Mouse (Mus musculus) liver, adult 2 months (tissue): Measurements from ENCODE around the gene Gse1. TPM values are rescaled to one million over a fixed set of nuclear protein-coding genes. Genes with fewer than 3 reads are reported as not detected.

Experiments
- DNase-seq: peaks from one replicate; pipeline ENCODE4 v3.0.0-alpha.2; 2011; ENCODE audit warnings: low read depth, low spot score; ENCODE audit errors: extremely low read depth
- H3K27ac ChIP-seq: fragments of 200-500 bp; replicated peaks from 2 replicates; pipeline ENCODE4 v1.5.1; 2012; ENCODE audit warnings: low read depth, mild to moderate bottlenecking, control low read depth, inconsistent platforms, low read length; ENCODE audit not compliant: insufficient read depth
- H3K27me3 ChIP-seq: fragments of 200-500 bp; 2 replicates; pipeline ENCODE4 v1.6.1; 2012; ENCODE audit warnings: mild to moderate bottlenecking, moderate library complexity, low read length, inconsistent platforms; ENCODE audit not compliant: control insufficient read depth, insufficient read depth
- H3K36me3 ChIP-seq: fragments of 200-500 bp; 2 replicates; pipeline ENCODE4 v1.6.1; 2012; ENCODE audit warnings: low read length, inconsistent platforms; ENCODE audit not compliant: control insufficient read depth, insufficient read depth
- H3K4me1 ChIP-seq: fragments of 200-500 bp; 2 replicates; pipeline ENCODE4 v1.6.1; 2011; ENCODE audit warnings: low read length; ENCODE audit not compliant: control insufficient read depth, insufficient read depth
- H3K4me3 ChIP-seq: fragments of 200-500 bp; 2 replicates; pipeline ENCODE4 v1.5.1; 2011; ENCODE audit warnings: low read depth, mild to moderate bottlenecking, control low read depth, low read length, moderate library complexity; ENCODE audit not compliant: insufficient read depth
- H3K79me2 ChIP-seq: fragments of 200-500 bp; 2 replicates; pipeline ENCODE4 v1.6.1; 2012; ENCODE audit warnings: inconsistent platforms, mild to moderate bottlenecking, low read length, moderate library complexity; ENCODE audit not compliant: control insufficient read depth, insufficient read depth
- H3K9ac ChIP-seq: fragments of 200-500 bp; 2 replicates; pipeline ENCODE4 v1.6.1; 2012; ENCODE audit warnings: low read depth, mild to moderate bottlenecking, control low read depth, inconsistent platforms, low read length
- CTCF ChIP-seq: fragments of 200-500 bp; IDR thresholded peaks from 2 replicates; pipeline ENCODE4 v1.5.1; 2011; ENCODE audit warnings: low read depth, low read length, control low read depth
- POLR2A ChIP-seq: fragments of 200-500 bp; IDR thresholded peaks from 2 replicates; pipeline ENCODE4 v1.6.1; 2011; ENCODE audit warnings: low read length, control low read depth; ENCODE audit not compliant: insufficient read depth; ENCODE audit errors: extremely low read depth
- WGBS: fragments of 180-500 bp; shearing (Covaris S2); methylation state at CpG from one replicate; pipeline ENCODE4 v1.1.7; 2018; 5-methylcytosine and 5-hydroxymethylcytosine counted together
- polyA plus RNA-seq: library from polyadenylated mRNA; depleted of rRNA; stranded (reverse); fragments of >200 nt; gene quantifications from 2 replicates; pipeline ENCODE4 v1.2.3, GENCODE M21; 2012
- total RNA-seq: library from RNA; depleted of rRNA; stranded (reverse); fragments of >200 nt; gene quantifications from 2 replicates; pipeline ENCODE4 v1.2.3, GENCODE M21; 2014

The Gse1 gene
- total and polyA plus RNA-seq, 2 experiments = 2.6 to 10.0 TPM

DNA sequence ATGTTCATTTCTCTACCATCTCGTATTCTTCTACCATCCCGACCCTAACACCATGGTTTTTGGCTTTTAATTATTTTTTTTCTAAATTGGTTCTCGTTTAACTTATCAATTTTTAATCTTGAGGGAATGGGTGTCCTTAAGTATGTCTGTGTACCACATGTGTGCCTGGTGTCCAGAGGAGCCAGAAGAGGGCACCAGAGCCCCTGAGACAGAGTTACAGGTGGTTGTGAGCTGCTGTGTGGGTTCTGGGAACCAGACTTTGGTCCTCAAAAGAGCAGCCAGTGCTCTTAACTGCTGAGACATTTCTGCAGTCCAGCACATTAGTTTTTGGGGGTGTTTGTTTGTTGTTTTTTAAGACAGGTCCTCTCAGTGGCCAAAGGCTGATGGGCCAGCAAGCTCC lies 167.6 kb downstream of the Gse1 start:
- no peak overlapping the region for H3K27ac ChIP-seq
- no peaks in the 10 kb centered on the region for H3K27me3 ChIP-seq
- WGBS = 96% methylated on average over 3 of the region's 3 CpGs
- H3K36me3 ChIP-seq = no peaks in the 10 kb centered on the region
- no peak overlapping the region for H3K4me3 ChIP-seq
- DNase-seq = no peak
- TF ChIP-seq POLR2A = no peak
- TF ChIP-seq CTCF = no peak
- H3K79me2 ChIP-seq = no peaks in the 10 kb centered on the region
- H3K9ac ChIP-seq = no peak overlapping the region
- peaks cover 2% of the 10 kb centered on the region; the same call in 1 of the 2 replicates for H3K4me1 ChIP-seq

GRCm38 (mm10) chr8:120396756-120397155 lies 168.5 kb downstream of the Gse1 start:
- Histone ChIP-seq H3K36me3 (no peaks in the 10 kb centered on the region), H3K4me1 (peaks cover 2% of the 10 kb centered on the region; the same call in 1 of the 2 replicates), H3K27ac (no peak overlapping the region), H3K9ac (no peak overlapping the region), H3K79me2 (no peaks in the 10 kb centered on the region), H3K4me3 (no peak overlapping the region), H3K27me3 (no peaks in the 10 kb centered on the region)
- WGBS = 95% methylated on average over 3 of the region's 3 CpGs
- DNase-seq = no peak
- TF ChIP-seq CTCF (no peak), POLR2A (no peak)

- 80% methylated on average over 15 of the region's 15 CpGs for WGBS
- H3K27me3 ChIP-seq = no peaks in the 10 kb centered on the region
- no peak overlapping the region for H3K4me3 ChIP-seq
- TF ChIP-seq CTCF (no peak), POLR2A (no peak)
- peaks cover 2% of the 10 kb centered on the region; the same call in 1 of the 2 replicates for H3K4me1 ChIP-seq
- H3K36me3 ChIP-seq = no peaks in the 10 kb centered on the region
- H3K9ac ChIP-seq = no peak overlapping the region
- H3K79me2 ChIP-seq = no peaks in the 10 kb centered on the region
- H3K27ac ChIP-seq = no peak overlapping the region
- DNase-seq = no peak
These were observed 169.5 kb downstream of the Gse1 start for GRCm38 (mm10) chr8:120397444-120398411.

DNA sequence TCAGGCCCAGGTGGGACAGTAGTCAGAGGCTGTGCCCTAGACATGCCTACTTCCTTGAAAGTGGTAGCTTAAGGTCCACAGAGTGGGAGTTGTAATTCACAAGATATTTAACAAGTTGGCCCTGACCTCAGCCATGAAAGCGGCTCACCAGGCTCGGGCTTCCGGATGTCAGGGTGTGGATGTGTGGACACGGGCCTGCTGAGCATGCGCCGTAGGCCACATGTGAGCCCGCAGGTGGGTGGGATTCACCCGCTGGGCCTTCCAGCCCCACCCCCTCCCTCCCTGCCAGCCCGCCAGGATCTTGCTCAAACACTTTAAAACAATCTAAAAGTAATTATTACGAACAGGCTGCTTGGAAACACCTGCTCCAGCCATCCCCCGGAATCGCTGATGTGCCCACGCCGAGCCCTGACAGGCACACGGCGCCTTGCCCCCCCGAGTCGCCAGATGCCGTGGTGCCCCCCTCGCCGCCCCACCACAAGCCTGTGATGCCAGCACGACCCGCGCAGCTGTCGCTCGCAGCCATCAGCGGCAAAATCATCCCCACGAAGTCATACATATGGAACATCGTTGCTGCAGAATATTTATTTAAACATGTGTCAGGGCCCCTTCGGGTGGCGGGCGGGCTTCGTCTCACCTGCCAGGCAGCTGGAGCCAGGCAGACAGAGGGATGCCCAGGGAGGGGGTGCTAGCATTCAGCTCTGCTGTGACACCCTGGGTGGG lies 171.1 kb downstream of the Gse1 start:
- Histone ChIP-seq H3K27me3 (no peaks in the 10 kb centered on the region), H3K36me3 (no peaks in the 10 kb centered on the region), H3K9ac (no peak overlapping the region), H3K4me1 (no peaks in the 10 kb centered on the region), H3K79me2 (no peaks in the 10 kb centered on the region), H3K4me3 (no peak overlapping the region), H3K27ac (no peak overlapping the region)
- TF ChIP-seq POLR2A = no peak
- TF ChIP-seq CTCF = no peak
- 81% methylated on average over 33 of the region's 33 CpGs for WGBS
- no peak for DNase-seq

GRCm38 (mm10) chr8:120401216-120401615 lies 173.0 kb downstream of the Gse1 start:
- Histone ChIP-seq H3K4me1 (no peaks in the 10 kb centered on the region), H3K36me3 (no peaks in the 10 kb centered on the region), H3K27me3 (no peaks in the 10 kb centered on the region), H3K79me2 (no peaks in the 10 kb centered on the region), H3K9ac (no peak overlapping the region), H3K4me3 (no peak overlapping the region), H3K27ac (no peak overlapping the region)
- no peak for TF ChIP-seq CTCF
- TF ChIP-seq POLR2A = no peak
- 69% methylated on average over 2 of the region's 2 CpGs for WGBS
- DNase-seq = peak; percentile 50

GRCm38 (mm10) chr8:120401712-120402111 lies 173.5 kb downstream of the Gse1 start:
- H3K4me3 ChIP-seq = no peak overlapping the region
- no peak overlapping the region for H3K9ac ChIP-seq
- H3K36me3 ChIP-seq = no peaks in the 10 kb centered on the region
- no peak for DNase-seq
- H3K27ac ChIP-seq = no peak overlapping the region
- H3K27me3 ChIP-seq = no peaks in the 10 kb centered on the region
- 91% methylated on average over 7 of the region's 7 CpGs for WGBS
- H3K79me2 ChIP-seq = no peaks in the 10 kb centered on the region
- no peaks in the 10 kb centered on the region for H3K4me1 ChIP-seq
- TF ChIP-seq POLR2A = no peak
- no peak for TF ChIP-seq CTCF
